Mouse (Mus musculus): ENCODE data around the gene Tarbp2. TPM values are rescaled to one million over a fixed set of nuclear protein-coding genes. Genes with fewer than 3 reads are reported as not detected.

Tarbp2 gene
- total RNA-seq, 1 experiment, result 184 TPM

DNA sequence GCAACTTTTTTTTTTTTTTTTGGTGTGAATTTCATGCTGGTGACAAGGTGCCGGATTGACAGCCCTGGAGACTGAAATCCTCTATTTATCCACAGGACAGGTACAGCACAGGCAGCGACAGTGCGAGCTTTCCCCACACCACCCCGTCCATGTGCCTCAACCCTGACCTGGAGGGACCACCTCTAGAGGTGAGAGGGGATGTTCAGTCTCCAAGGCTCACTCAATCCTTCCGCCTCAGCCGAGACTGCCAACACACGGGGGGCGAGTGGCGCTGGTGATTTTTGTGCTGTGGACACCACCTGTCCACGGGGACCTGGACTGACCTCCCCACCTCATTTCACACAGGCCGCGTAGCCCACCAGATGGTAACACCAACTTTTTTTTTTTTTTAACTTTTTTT is 32.1 kb upstream of the Tarbp2 start:
- peaks cover 49% of the 10 kb centered on the region for H3K36me3 ChIP-seq (ENCODE audit: control insufficient read depth, insufficient read depth, low read length, poor library complexity, severe bottlenecking)
- H3K9me3 ChIP-seq (ENCODE audit: control insufficient read depth, insufficient read depth, low read depth, low read length), result no peaks in the 10 kb centered on the region
- in situ Hi-C loops (cut with MboI; ENCODE audit: low sequenced_read_pairs in 2 of 2, unreplicated experiment in 2 of 2), result loop anchor here (10.0 to 25.0 kb wide), 3 partner anchors 181 to 401 kb away; no protein-coding TSS in a partner anchor
- no peak overlapping the region for H3K27ac ChIP-seq (ENCODE audit: insufficient read depth, low read depth, low read length, poor library complexity, severe bottlenecking)
- H3K9ac ChIP-seq (ENCODE audit: insufficient read depth, low read depth, low read length, poor library complexity, severe bottlenecking), result no peak overlapping the region; the same call in 1 of the 2 replicates
- no peak overlapping the region for H3K4me3 ChIP-seq (ENCODE audit: insufficient read depth in 1 of 2, low read depth in 1 of 2, low read length in 2 of 2, poor library complexity in 1 of 2, severe bottlenecking in 1 of 2)
- DNase-seq (ENCODE audit: low read depth, low spot score), result no peak
- peaks cover 0 to 4% of the 10 kb centered on the region in 2 experiments; a peak in 1 of 4 replicates for H3K4me1 ChIP-seq (ENCODE audit: control insufficient read depth in 2 of 2, insufficient read depth in 2 of 2, low read length in 2 of 2, poor library complexity in 1 of 2)
- TF ChIP-seq ZNF384 (IDR thresholded peaks at IDR 0.05; ENCODE audit: low read depth, low read length) (0 out of 2 replicates have a peak, but pooled peaks have one; percentile 7), CHD2 (IDR thresholded peaks at IDR 0.05; ENCODE audit: low read depth, low read length) (no peak)

DNA sequence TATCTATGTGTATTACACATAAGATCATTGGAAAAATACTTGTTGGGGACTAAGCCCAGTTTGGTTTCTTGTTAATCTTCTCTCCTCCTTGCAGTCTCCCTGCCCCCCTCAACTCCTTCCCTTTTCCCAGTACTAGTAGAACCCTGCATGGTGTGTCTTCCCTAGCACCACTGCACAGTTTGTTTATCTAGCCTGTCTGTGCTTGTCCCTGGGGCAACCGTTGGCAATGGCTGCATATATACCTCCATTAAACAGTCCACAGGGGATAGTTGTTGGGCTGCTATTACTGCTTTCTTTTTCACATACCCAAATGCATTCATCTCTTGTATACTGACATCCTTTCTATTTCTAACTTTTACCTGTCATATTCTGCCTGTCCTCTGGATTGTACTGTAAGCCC is 30.3 kb upstream of the Tarbp2 start:
- Histone ChIP-seq H3K4me1 (ENCODE audit: control insufficient read depth in 2 of 2, insufficient read depth in 2 of 2, low read length in 2 of 2, poor library complexity in 1 of 2) (peaks cover 0 to 4% of the 10 kb centered on the region in 2 experiments; a peak in 1 of 4 replicates), H3K9ac (ENCODE audit: insufficient read depth, low read depth, low read length, poor library complexity, severe bottlenecking) (no peak overlapping the region), H3K4me3 (ENCODE audit: insufficient read depth in 1 of 2, low read depth in 1 of 2, low read length in 2 of 2, poor library complexity in 1 of 2, severe bottlenecking in 1 of 2) (no peak overlapping the region), H3K36me3 (ENCODE audit: control insufficient read depth, insufficient read depth, low read length, poor library complexity, severe bottlenecking) (peaks cover 45% of the 10 kb centered on the region), H3K9me3 (ENCODE audit: control insufficient read depth, insufficient read depth, low read depth, low read length) (no peaks in the 10 kb centered on the region), H3K27ac (ENCODE audit: insufficient read depth, low read depth, low read length, poor library complexity, severe bottlenecking) (no peak overlapping the region)
- TF ChIP-seq CHD2 (IDR thresholded peaks at IDR 0.05; ENCODE audit: low read depth, low read length) (no peak), ZNF384 (IDR thresholded peaks at IDR 0.05; ENCODE audit: low read depth, low read length) (no peak), HCFC1 (IDR thresholded peaks at IDR 0.05; ENCODE audit: borderline replicate concordance, insufficient read depth, low read length) (no peak), MAFK (IDR thresholded peaks at IDR 0.05; ENCODE audit: insufficient read depth, low read depth, low read length) (no peak), ZC3H11A (IDR thresholded peaks at IDR 0.05; ENCODE audit: borderline replicate concordance, low read depth, low read length) (no peak)
- DNase-seq (ENCODE audit: low read depth, low spot score), result no peak
- in situ Hi-C loops (cut with MboI; ENCODE audit: low sequenced_read_pairs in 2 of 2, unreplicated experiment in 2 of 2), result loop anchor here (10.0 to 25.0 kb wide), 3 partner anchors 183 to 403 kb away; no protein-coding TSS in a partner anchor

DNA sequence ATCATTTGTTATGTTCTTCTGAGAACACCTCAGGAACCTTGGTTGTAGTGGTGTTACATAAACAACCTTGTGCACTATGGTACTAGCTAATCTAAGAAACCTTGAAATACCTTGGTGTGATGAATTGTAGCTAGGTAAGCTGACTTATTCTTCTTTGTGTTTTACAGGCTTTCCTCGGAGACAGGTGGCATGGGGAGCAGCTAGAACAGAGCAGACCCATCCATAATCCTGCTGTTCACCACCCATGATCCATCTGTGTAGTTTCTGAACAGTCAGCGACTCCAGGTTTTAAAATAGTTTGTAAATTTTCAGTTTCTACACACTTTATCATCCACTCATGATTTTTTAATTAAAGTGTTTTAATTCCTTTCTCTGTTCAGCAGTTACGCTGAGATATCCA is 19.7 kb upstream of the Tarbp2 start:
- no peak overlapping the region for H3K4me3 ChIP-seq (ENCODE audit: insufficient read depth in 1 of 2, low read depth in 1 of 2, low read length in 2 of 2, poor library complexity in 1 of 2, severe bottlenecking in 1 of 2)
- TF ChIP-seq MAFK (IDR thresholded peaks at IDR 0.05; ENCODE audit: insufficient read depth, low read depth, low read length), result no peak
- no peak for TF ChIP-seq CHD2 (IDR thresholded peaks at IDR 0.05; ENCODE audit: low read depth, low read length)
- TF ChIP-seq ZNF384 (IDR thresholded peaks at IDR 0.05; ENCODE audit: low read depth, low read length), result no peak
- TF ChIP-seq HCFC1 (IDR thresholded peaks at IDR 0.05; ENCODE audit: borderline replicate concordance, insufficient read depth, low read length), result no peak
- no peak for TF ChIP-seq ZC3H11A (IDR thresholded peaks at IDR 0.05; ENCODE audit: borderline replicate concordance, low read depth, low read length)
- H3K4me1 ChIP-seq (ENCODE audit: control insufficient read depth in 2 of 2, insufficient read depth in 2 of 2, low read length in 2 of 2, poor library complexity in 1 of 2), result peaks cover 0 to 8% of the 10 kb centered on the region in 2 experiments; a peak in 2 of 4 replicates
- DNase-seq (ENCODE audit: low read depth, low spot score), result no peak
- peaks cover 52% of the 10 kb centered on the region for H3K36me3 ChIP-seq (ENCODE audit: control insufficient read depth, insufficient read depth, low read length, poor library complexity, severe bottlenecking)
- no peak overlapping the region for H3K9ac ChIP-seq (ENCODE audit: insufficient read depth, low read depth, low read length, poor library complexity, severe bottlenecking)
- H3K9me3 ChIP-seq (ENCODE audit: control insufficient read depth, insufficient read depth, low read depth, low read length), result no peaks in the 10 kb centered on the region
- no peak overlapping the region for H3K27ac ChIP-seq (ENCODE audit: insufficient read depth, low read depth, low read length, poor library complexity, severe bottlenecking)
- in situ Hi-C loops (cut with MboI; ENCODE audit: low sequenced_read_pairs in 2 of 2, unreplicated experiment in 2 of 2), result loop anchor here in 1 of 2 experiments (25.0 kb wide), 1 partner anchor 411 kb away; no protein-coding TSS in a partner anchor

DNA sequence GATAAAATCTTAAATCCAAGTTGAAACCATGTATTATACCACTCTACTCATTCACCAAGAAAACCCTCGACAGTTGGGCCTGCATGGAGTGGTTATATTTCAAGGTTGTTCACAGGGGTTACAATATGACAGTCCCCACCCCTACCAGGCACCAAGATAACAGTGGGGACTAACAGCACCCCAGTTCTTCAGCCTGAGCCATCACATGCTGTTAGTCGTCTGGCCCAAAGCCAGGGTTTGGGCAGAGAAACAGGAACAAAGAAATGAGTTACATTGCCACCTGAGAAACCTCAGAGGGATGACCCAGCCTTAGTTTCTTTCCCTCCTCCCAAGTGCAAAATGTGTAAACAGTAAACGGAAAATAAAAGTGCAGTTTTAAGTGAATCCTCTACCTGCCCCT is 18.6 kb upstream of the Tarbp2 start:
- in situ Hi-C loops (cut with MboI; ENCODE audit: low sequenced_read_pairs in 2 of 2, unreplicated experiment in 2 of 2), result loop anchor here in 1 of 2 experiments (25.0 kb wide), 1 partner anchor 412 kb away; no protein-coding TSS in a partner anchor

More for the DNA sequence above, 18.6 kb upstream of the Tarbp2 start:
- Histone ChIP-seq H3K4me3 (ENCODE audit: insufficient read depth in 1 of 2, low read depth in 1 of 2, low read length in 2 of 2, poor library complexity in 1 of 2, severe bottlenecking in 1 of 2) (no peak overlapping the region), H3K36me3 (ENCODE audit: control insufficient read depth, insufficient read depth, low read length, poor library complexity, severe bottlenecking) (peaks cover 58% of the 10 kb centered on the region), H3K27ac (ENCODE audit: insufficient read depth, low read depth, low read length, poor library complexity, severe bottlenecking) (no peak overlapping the region), H3K9me3 (ENCODE audit: control insufficient read depth, insufficient read depth, low read depth, low read length) (no peaks in the 10 kb centered on the region), H3K4me1 (ENCODE audit: control insufficient read depth in 2 of 2, insufficient read depth in 2 of 2, low read length in 2 of 2, poor library complexity in 1 of 2) (peaks cover 0 to 8% of the 10 kb centered on the region in 2 experiments; a peak in 2 of 4 replicates), H3K9ac (ENCODE audit: insufficient read depth, low read depth, low read length, poor library complexity, severe bottlenecking) (no peak overlapping the region)
- TF ChIP-seq HCFC1 (IDR thresholded peaks at IDR 0.05; ENCODE audit: borderline replicate concordance, insufficient read depth, low read length), result no peak
- TF ChIP-seq CHD2 (IDR thresholded peaks at IDR 0.05; ENCODE audit: low read depth, low read length), result no peak
- no peak for TF ChIP-seq ZC3H11A (IDR thresholded peaks at IDR 0.05; ENCODE audit: borderline replicate concordance, low read depth, low read length)
- no peak for TF ChIP-seq ZNF384 (IDR thresholded peaks at IDR 0.05; ENCODE audit: low read depth, low read length)
- no peak for TF ChIP-seq MAFK (IDR thresholded peaks at IDR 0.05; ENCODE audit: insufficient read depth, low read depth, low read length)
- no peak for DNase-seq (ENCODE audit: low read depth, low spot score)
